Mouse (Mus musculus): ENCODE data around the gene Apol10b. TPM values are rescaled to one million over a fixed set of nuclear protein-coding genes. Genes with fewer than 3 reads are reported as not detected.
"Not testable (repeated sequence)": the region's sequence is repeated elsewhere in the genome, so short reads cannot be mapped to it uniquely, and the experiment has no call there.

The Apol10b gene
- 0.61 and 0.69 TPM in 2 replicates for polyA plus RNA-seq (2015; fragmentation: Nextera tagmentation; extraction: Ambion mirVana)

GRCm38 (mm10) chr15:77595961-77596360, at the start of gene Apol10b:
Apol10b (minus strand) TSS chr15:77596125.
- ATAC-seq, result no peak
- no peak within 1 kb of the TSS for H3K9ac ChIP-seq (ENCODE audit: low read depth, low read length)
- TF ChIP-seq CTCF (IDR thresholded peaks at IDR 0.05; ENCODE audit: low read depth), result no peak
- H3K4me1 ChIP-seq (replicated peaks; ENCODE audit: control insufficient read depth, insufficient read depth, low read length), result no peaks in the 10 kb centered on the region
- H3K4me3 ChIP-seq (ENCODE audit: low read depth, low read length), result no peak within 1 kb of the TSS
- H3K27ac ChIP-seq (ENCODE audit: low read depth, low read length), result no peak within 1 kb of the TSS
- peak within 1 kb of the TSS; percentile 9; the same call in 1 of the 2 replicates for H3K4me2 ChIP-seq (replicated peaks; ENCODE audit: low read depth)
- no peaks in the 10 kb centered on the region for H3K27me3 ChIP-seq (replicated peaks; ENCODE audit: control insufficient read depth, insufficient read depth, low read length)
- no peaks in the 10 kb centered on the region for H3K9me3 ChIP-seq (ENCODE audit: control insufficient read depth)
- no peaks in the 10 kb centered on the region; the same call in 1 of the 2 replicates for H3K36me3 ChIP-seq (ENCODE audit: control insufficient read depth, insufficient read depth)
- WGBS, result 36% methylated on average over 5 of the region's 5 CpGs

GRCm38 (mm10) chr15:77643176-77643575, 47.3 kb upstream of the Apol10b start, which contains the start of gene Apol11b:
Apol11b (minus strand) TSS chr15:77643286.
- 57% methylated on average over 2 of the region's 2 CpGs for WGBS
- not testable (repeated sequence) for H3K4me2 ChIP-seq (replicated peaks; ENCODE audit: low read depth); H3K27ac ChIP-seq (ENCODE audit: low read depth, low read length); H3K4me3 ChIP-seq (ENCODE audit: low read depth, low read length); H3K9me3 ChIP-seq (ENCODE audit: control insufficient read depth); ATAC-seq; H3K27me3 ChIP-seq (replicated peaks; ENCODE audit: control insufficient read depth, insufficient read depth, low read length); H3K9ac ChIP-seq (ENCODE audit: low read depth, low read length); H3K4me1 ChIP-seq (replicated peaks; ENCODE audit: control insufficient read depth, insufficient read depth, low read length); H3K36me3 ChIP-seq (ENCODE audit: control insufficient read depth, insufficient read depth)

- not testable (repeated sequence) for H3K9me3 ChIP-seq (ENCODE audit: control insufficient read depth); H3K27me3 ChIP-seq (replicated peaks; ENCODE audit: control insufficient read depth, insufficient read depth, low read length); H3K4me2 ChIP-seq (replicated peaks; ENCODE audit: low read depth); H3K4me3 ChIP-seq (ENCODE audit: low read depth, low read length); H3K9ac ChIP-seq (ENCODE audit: low read depth, low read length); H3K27ac ChIP-seq (ENCODE audit: low read depth, low read length); H3K36me3 ChIP-seq (ENCODE audit: control insufficient read depth, insufficient read depth); H3K4me1 ChIP-seq (replicated peaks; ENCODE audit: control insufficient read depth, insufficient read depth, low read length); ATAC-seq
- WGBS, result 87% methylated on average over 3 of the region's 3 CpGs
Measured at GRCm38 (mm10) chr15:77629822-77630221, 33.9 kb upstream of the Apol10b start.

GRCm38 (mm10) chr15:77628647-77629046, 32.7 kb upstream of the Apol10b start:
- peak; percentile 71 for ATAC-seq
- H3K4me1 ChIP-seq (replicated peaks; ENCODE audit: control insufficient read depth, insufficient read depth, low read length); H3K27me3 ChIP-seq (replicated peaks; ENCODE audit: control insufficient read depth, insufficient read depth, low read length); H3K4me3 ChIP-seq (ENCODE audit: low read depth, low read length); H3K9me3 ChIP-seq (ENCODE audit: control insufficient read depth); H3K4me2 ChIP-seq (replicated peaks; ENCODE audit: low read depth); H3K36me3 ChIP-seq (ENCODE audit: control insufficient read depth, insufficient read depth); H3K9ac ChIP-seq (ENCODE audit: low read depth, low read length); H3K27ac ChIP-seq (ENCODE audit: low read depth, low read length): not testable (repeated sequence)
- WGBS, result 49% methylated on average over 9 of the region's 9 CpGs
- peak; percentile 68 for TF ChIP-seq CTCF (IDR thresholded peaks at IDR 0.05; ENCODE audit: low read depth)

GRCm38 (mm10) chr15:77626471-77626870, 30.5 kb upstream of the Apol10b start:
- not testable (repeated sequence) for ATAC-seq; H3K4me1 ChIP-seq (replicated peaks; ENCODE audit: control insufficient read depth, insufficient read depth, low read length); H3K4me3 ChIP-seq (ENCODE audit: low read depth, low read length); H3K27ac ChIP-seq (ENCODE audit: low read depth, low read length); H3K9ac ChIP-seq (ENCODE audit: low read depth, low read length); H3K9me3 ChIP-seq (ENCODE audit: control insufficient read depth); H3K36me3 ChIP-seq (ENCODE audit: control insufficient read depth, insufficient read depth); H3K27me3 ChIP-seq (replicated peaks; ENCODE audit: control insufficient read depth, insufficient read depth, low read length); H3K4me2 ChIP-seq (replicated peaks; ENCODE audit: low read depth)
- WGBS, result 72% methylated on average over 4 of the region's 4 CpGs

- Histone ChIP-seq H3K4me3 (ENCODE audit: low read depth, low read length) (no peak overlapping the region), H3K27ac (ENCODE audit: low read depth, low read length) (no peak overlapping the region)
- 92% methylated on average over 1 of the region's 1 CpGs for WGBS
Measured at GRCm38 (mm10) chr15:77624710-77625109, 28.8 kb upstream of the Apol10b start.

GRCm38 (mm10) chr15:77606069-77606468, 10.1 kb upstream of the Apol10b start:
- H3K27ac ChIP-seq (ENCODE audit: low read depth, low read length), result no peak overlapping the region
- 90% methylated on average over 3 of the region's 3 CpGs for WGBS
- no peak overlapping the region for H3K4me2 ChIP-seq (replicated peaks; ENCODE audit: low read depth)
- H3K9ac ChIP-seq (ENCODE audit: low read depth, low read length), result no peak overlapping the region
- H3K9me3 ChIP-seq (ENCODE audit: control insufficient read depth), result no peaks in the 10 kb centered on the region
- no peaks in the 10 kb centered on the region for H3K36me3 ChIP-seq (ENCODE audit: control insufficient read depth, insufficient read depth)
- no peaks in the 10 kb centered on the region for H3K4me1 ChIP-seq (replicated peaks; ENCODE audit: control insufficient read depth, insufficient read depth, low read length)
- H3K4me3 ChIP-seq (ENCODE audit: low read depth, low read length), result no peak overlapping the region
- H3K27me3 ChIP-seq (replicated peaks; ENCODE audit: control insufficient read depth, insufficient read depth, low read length), result no peaks in the 10 kb centered on the region
- ATAC-seq, result no peak
- no peak for TF ChIP-seq CTCF (IDR thresholded peaks at IDR 0.05; ENCODE audit: low read depth)

More at GRCm38 (mm10) chr15:77624710-77625109, 28.8 kb upstream of the Apol10b start:
- ATAC-seq, result no peak
- Histone ChIP-seq H3K9me3 (ENCODE audit: control insufficient read depth) (no peaks in the 10 kb centered on the region), H3K27me3 (replicated peaks; ENCODE audit: control insufficient read depth, insufficient read depth, low read length) (no peaks in the 10 kb centered on the region), H3K4me1 (replicated peaks; ENCODE audit: control insufficient read depth, insufficient read depth, low read length) (no peaks in the 10 kb centered on the region), H3K36me3 (ENCODE audit: control insufficient read depth, insufficient read depth) (no peaks in the 10 kb centered on the region), H3K9ac (ENCODE audit: low read depth, low read length) (no peak overlapping the region), H3K4me2 (replicated peaks; ENCODE audit: low read depth) (no peak overlapping the region)
- no peak for TF ChIP-seq CTCF (IDR thresholded peaks at IDR 0.05; ENCODE audit: low read depth)

Data from intestine, postnatal 0 days (tissue).